Mouse (Mus musculus) G1E (cell line): Measurements from ENCODE around the gene Plxdc2.

Experiments used
- CTCF ChIP-seq: IDR thresholded peaks from 2 replicates; pipeline ENCODE4 v1.5.1; 2012; ENCODE audit warnings: low read depth, low read length, inconsistent platforms, mixed read lengths
- GATA1 ChIP-seq: IDR thresholded peaks from 2 replicates; pipeline ENCODE4 v1.6.1; 2012; ENCODE audit warnings: borderline replicate concordance, low read length, inconsistent platforms, mixed read lengths
- GATA2 ChIP-seq: IDR thresholded peaks from 2 replicates; pipeline ENCODE4 v1.6.1; 2012; ENCODE audit warnings: low read depth, low read length, inconsistent platforms, borderline replicate concordance
- TAL1 ChIP-seq: conservative IDR thresholded peaks from 2 replicates; pipeline ENCODE4 v1.6.1; 2012; ENCODE audit warnings: low read depth, low read length, inconsistent platforms, mixed read lengths

GRCm38 (mm10) chr2:16545207-16545606 is 189.1 kb downstream of the Plxdc2 start:
- TF ChIP-seq CTCF (no peak), GATA1 (no peak), TAL1 (no peak), GATA2 (no peak)
